Mouse (Mus musculus): ENCODE results near the gene Hsp90aa1. TPM values are rescaled to one million over a fixed set of nuclear protein-coding genes. Genes with fewer than 3 reads are reported as not detected.

The Hsp90aa1 gene
- polyA plus RNA-seq, 1 experiment from 2014 or later = 698 TPM

DNA sequence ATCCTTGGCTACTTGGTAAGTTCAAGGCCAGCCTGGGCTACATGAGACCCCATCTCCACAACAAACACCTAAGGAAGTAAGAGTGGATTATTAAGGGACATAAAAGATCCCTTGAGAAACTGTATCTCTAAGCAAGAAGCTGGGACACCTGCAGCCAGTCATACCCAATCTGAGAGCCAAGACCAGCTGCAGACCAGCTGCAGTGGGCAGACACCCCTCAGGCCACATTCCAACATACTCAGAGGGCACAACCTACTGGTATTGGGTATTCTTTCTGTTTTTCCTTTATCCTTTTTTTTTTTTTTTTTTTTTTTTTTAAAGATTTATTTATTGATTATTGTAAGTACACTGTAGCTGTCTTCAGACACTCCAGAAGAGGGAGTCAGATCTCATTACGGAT, 18.9 kb downstream of the Hsp90aa1 start:
- H3K36me3 ChIP-seq = peaks cover 18% of the 10 kb centered on the region
- H3K4me3 ChIP-seq = no peak overlapping the region
- no peak overlapping the region for H3K9ac ChIP-seq
- H3K9me3 ChIP-seq = no peaks in the 10 kb centered on the region
- no peaks in the 10 kb centered on the region for H3K27me3 ChIP-seq (replicated peaks)
- peaks cover 28% of the 10 kb centered on the region for H3K4me1 ChIP-seq
- no peak overlapping the region for H3K27ac ChIP-seq (replicated peaks)
- H3K4me2 ChIP-seq = no peak overlapping the region
- ATAC-seq (ENCODE audit: extremely low read depth, insufficient number of reproducible peaks, low FRiP score, low TSS enrichment) = no peak
- no CpG with 5 or more reads among the region's 1 CpGs for WGBS

DNA sequence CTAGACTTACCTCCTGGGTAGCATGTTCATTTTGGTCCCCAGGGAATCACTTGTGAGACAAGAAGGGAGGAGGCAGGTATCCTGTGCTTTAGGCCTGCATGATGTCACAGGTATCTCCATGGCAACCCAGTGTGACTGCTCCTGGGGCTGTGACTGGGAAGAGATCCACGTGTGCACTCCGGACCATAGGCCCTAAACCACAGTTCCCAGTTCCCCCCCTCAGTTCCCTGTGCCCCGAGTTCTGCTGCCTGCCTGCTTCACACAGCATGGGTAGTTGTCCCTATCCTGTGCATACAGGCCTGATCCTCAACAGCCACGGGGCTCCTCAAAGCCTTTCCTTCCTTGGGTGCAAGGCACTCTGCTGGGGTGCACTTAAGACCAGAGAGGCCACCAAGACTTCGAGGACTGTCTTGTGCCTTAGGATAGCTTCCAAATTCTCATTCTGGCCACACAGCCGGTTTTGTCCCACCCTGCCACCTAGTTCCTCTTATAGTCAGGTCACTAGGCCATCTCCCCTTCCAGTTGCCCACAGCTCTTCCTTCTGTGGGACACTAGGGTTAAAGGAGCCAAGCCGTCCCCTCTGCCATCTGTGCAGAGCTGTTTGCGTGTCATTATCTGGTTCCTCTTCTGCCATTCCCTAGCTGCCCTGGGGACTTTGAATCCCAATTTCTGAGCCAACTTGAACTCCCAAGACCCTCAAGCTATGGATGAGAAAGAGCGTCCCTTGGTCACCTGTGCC, 19.8 kb downstream of the Hsp90aa1 start, which contains the start of gene 1700001K19Rik:
1700001K19Rik (minus strand) TSS at position 59 of the 739 bp plus-strand sequence.
- H3K36me3 ChIP-seq = peaks cover 14% of the 10 kb centered on the region
- ATAC-seq (ENCODE audit: extremely low read depth, insufficient number of reproducible peaks, low FRiP score, low TSS enrichment) = 0 out of 2 replicates have a peak, but pooled peaks have one; percentile 5
- no peaks in the 10 kb centered on the region for H3K9me3 ChIP-seq
- no peaks in the 10 kb centered on the region for H3K27me3 ChIP-seq (replicated peaks)
- H3K9ac ChIP-seq = no peak within 1 kb of the TSS
- no peak within 1 kb of the TSS for H3K27ac ChIP-seq (replicated peaks)
- H3K4me3 ChIP-seq = no peak within 1 kb of the TSS
- no peak within 1 kb of the TSS for H3K4me2 ChIP-seq
- WGBS = 67% methylated on average over 9 of the region's 9 CpGs
- H3K4me1 ChIP-seq = peaks cover 20% of the 10 kb centered on the region

DNA sequence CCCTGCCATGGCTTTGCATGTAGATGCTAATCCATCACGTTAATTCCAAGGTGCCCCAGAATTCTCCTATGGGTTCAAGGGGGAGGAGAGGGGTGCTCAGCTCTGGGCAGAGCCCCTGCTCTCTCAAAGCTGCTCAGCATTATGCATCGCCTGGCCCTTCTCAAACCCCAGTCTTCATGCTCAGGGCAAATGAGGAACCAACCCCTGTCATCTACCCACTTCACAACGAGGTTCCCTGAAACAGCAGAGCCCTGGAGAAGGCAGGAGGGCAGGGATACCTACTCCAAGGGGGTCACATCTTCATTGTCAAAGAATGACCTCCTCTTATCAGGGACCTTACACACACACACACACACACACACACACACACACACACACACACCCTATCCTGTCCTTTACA, 20.6 kb downstream of the Hsp90aa1 start:
- no peaks in the 10 kb centered on the region for H3K27me3 ChIP-seq (replicated peaks)
- H3K4me2 ChIP-seq = no peak overlapping the region
- H3K9me3 ChIP-seq = no peaks in the 10 kb centered on the region
- no peak overlapping the region for H3K4me3 ChIP-seq
- H3K27ac ChIP-seq (replicated peaks) = no peak overlapping the region
- no peak overlapping the region for H3K9ac ChIP-seq
- H3K4me1 ChIP-seq = peaks cover 13% of the 10 kb centered on the region
- H3K36me3 ChIP-seq = peaks cover 11% of the 10 kb centered on the region
- ATAC-seq (ENCODE audit: extremely low read depth, insufficient number of reproducible peaks, low FRiP score, low TSS enrichment) = no peak
- 45% methylated on average over 3 of the region's 3 CpGs for WGBS

DNA sequence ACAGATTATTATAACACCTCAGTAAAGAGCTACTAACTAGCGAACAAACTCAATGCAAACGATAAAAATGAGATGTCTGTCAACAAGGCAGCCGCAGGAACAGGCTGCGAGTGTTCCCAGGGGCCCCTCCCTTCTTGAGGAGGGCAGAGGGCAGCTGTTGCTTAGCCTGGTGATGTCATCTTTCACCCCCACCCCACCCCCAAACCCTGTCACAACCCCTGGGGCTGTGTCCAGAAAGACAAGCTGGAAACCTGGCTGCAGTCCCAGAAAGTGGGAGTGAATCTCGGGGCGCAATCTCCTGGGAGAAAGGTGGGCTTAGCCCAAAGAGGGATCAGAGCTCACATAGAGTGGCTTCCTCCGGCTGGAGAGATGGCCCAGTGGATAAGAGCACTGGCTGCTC, 21.3 kb downstream of the Hsp90aa1 start:
- no peak for ATAC-seq (ENCODE audit: extremely low read depth, insufficient number of reproducible peaks, low FRiP score, low TSS enrichment)
- Histone ChIP-seq H3K9ac (no peak overlapping the region), H3K27ac (replicated peaks) (no peak overlapping the region), H3K4me3 (no peak overlapping the region), H3K9me3 (no peaks in the 10 kb centered on the region), H3K27me3 (replicated peaks) (no peaks in the 10 kb centered on the region), H3K4me2 (no peak overlapping the region), H3K36me3 (peaks cover 4% of the 10 kb centered on the region; the same call in 1 of the 2 replicates), H3K4me1 (peaks cover 13% of the 10 kb centered on the region)
- WGBS = 29% methylated on average over 7 of the region's 7 CpGs

DNA sequence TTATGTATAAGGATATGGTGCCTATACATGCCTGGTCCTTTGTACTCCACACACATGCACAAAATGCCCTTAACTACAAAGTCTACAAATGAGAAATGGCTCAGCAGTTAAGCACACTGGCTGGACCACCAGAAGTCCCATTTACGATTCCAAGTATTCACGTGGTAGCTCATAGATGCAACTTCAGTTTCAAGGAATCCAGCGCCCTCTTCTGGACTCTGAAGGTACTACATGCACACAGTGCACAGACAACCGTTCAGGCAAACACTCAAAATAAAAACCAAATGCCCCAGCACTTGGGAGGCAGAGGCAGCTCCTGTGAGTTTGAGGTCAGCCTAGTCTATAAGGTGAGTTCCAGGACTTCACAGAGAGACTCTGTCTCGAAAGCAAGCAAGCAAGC, 28.3 kb downstream of the Hsp90aa1 start:
- WGBS = 49% methylated on average over 5 of the region's 5 CpGs
- Histone ChIP-seq H3K36me3 (peaks cover 18% of the 10 kb centered on the region), H3K27me3 (replicated peaks) (no peaks in the 10 kb centered on the region), H3K4me1 (no peaks in the 10 kb centered on the region), H3K27ac (replicated peaks) (no peak overlapping the region), H3K4me3 (no peak overlapping the region), H3K9me3 (no peaks in the 10 kb centered on the region), H3K4me2 (no peak overlapping the region), H3K9ac (no peak overlapping the region)
- no peak for ATAC-seq (ENCODE audit: extremely low read depth, insufficient number of reproducible peaks, low FRiP score, low TSS enrichment)

DNA sequence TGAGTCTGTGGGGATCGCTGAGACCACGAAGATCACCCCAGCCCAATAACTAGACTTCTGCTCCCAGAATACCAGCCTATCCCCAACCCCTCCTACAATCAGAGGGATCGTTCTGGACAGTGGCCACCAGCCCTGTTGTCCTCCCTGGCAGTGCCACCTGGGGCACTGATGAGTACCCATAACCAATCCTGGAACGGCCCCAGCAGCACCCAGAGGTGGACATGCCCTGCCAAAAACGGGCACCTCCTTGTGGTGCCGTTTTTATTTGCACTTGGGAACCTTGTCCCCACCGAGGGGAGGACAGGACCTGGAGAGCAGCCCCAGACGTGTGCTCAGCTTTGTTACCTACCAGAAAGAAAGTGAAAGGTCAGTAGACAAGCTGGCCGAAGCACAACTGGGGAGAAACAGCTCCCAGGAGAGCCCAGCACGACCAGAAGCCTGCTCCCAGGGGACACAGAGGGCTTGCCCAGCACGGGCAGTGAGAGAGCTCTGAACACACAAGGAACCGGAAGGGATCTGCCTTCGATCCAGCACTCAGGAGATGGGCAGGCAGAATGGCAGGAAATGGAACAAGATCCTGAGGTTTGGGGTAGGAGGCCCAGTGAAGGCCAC, 35.0 kb downstream of the Hsp90aa1 start:
- H3K27me3 ChIP-seq (replicated peaks) = no peaks in the 10 kb centered on the region
- H3K27ac ChIP-seq (replicated peaks) = no peak overlapping the region
- H3K4me3 ChIP-seq = no peak overlapping the region
- H3K9me3 ChIP-seq = no peaks in the 10 kb centered on the region
- ATAC-seq (ENCODE audit: extremely low read depth, insufficient number of reproducible peaks, low FRiP score, low TSS enrichment) = no peak; the same call in 1 of the 2 replicates
- H3K36me3 ChIP-seq = peaks cover 85% of the 10 kb centered on the region
- H3K4me2 ChIP-seq = no peak overlapping the region
- WGBS = 86% methylated on average over 13 of the region's 13 CpGs
- no peak overlapping the region for H3K9ac ChIP-seq
- no peaks in the 10 kb centered on the region for H3K4me1 ChIP-seq

DNA sequence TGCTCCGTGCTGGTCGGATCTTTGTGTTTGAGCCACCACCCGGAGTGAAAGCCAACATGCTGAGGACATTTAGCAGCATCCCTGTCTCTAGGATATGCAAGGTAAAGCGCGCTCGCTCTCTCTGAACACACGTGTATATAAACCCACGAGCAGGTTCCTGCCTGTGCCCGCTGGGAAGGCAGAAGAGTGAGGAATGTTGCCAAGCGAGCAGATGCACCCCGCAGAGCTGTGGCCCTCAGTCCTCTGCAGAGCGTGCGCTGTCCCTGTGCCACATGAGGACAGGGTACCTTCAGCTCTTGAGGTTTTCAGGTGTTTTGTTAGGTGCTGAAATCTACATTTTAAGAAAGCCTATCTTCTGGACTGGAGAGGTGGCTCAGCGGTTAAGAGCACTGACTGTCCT, 40.8 kb downstream of the Hsp90aa1 start:
- Histone ChIP-seq H3K4me1 (no peaks in the 10 kb centered on the region), H3K4me2 (no peak overlapping the region), H3K9ac (no peak overlapping the region), H3K4me3 (no peak overlapping the region), H3K9me3 (no peaks in the 10 kb centered on the region), H3K27ac (replicated peaks) (no peak overlapping the region), H3K36me3 (peaks cover 100% of the 10 kb centered on the region), H3K27me3 (replicated peaks) (no peaks in the 10 kb centered on the region)
- WGBS = 95% methylated on average over 14 of the region's 14 CpGs
- no peak for ATAC-seq (ENCODE audit: extremely low read depth, insufficient number of reproducible peaks, low FRiP score, low TSS enrichment)

DNA sequence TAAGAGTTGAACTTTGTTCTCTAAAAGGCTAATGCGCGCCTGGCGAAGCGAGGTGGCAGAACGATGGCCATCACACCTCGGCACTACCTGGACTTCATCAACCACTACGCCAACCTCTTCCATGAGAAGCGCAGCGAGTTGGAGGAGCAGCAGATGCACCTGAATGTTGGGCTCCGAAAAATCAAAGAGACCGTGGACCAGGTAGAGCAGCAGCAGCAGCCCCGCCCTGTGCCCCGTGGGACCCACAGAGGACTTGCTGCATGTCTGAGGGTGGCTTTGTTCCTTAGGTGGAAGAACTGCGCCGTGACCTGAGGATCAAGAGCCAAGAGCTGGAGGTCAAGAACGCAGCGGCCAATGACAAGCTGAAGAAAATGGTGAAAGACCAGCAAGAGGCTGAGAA, 51.1 kb downstream of the Hsp90aa1 start:
- Histone ChIP-seq H3K36me3 (peaks cover 97% of the 10 kb centered on the region), H3K9me3 (no peaks in the 10 kb centered on the region), H3K4me1 (no peaks in the 10 kb centered on the region), H3K27me3 (replicated peaks) (no peaks in the 10 kb centered on the region), H3K4me2 (no peak overlapping the region), H3K9ac (no peak overlapping the region), H3K4me3 (no peak overlapping the region), H3K27ac (replicated peaks) (no peak overlapping the region)
- no peak for ATAC-seq (ENCODE audit: extremely low read depth, insufficient number of reproducible peaks, low FRiP score, low TSS enrichment)
- WGBS = 96% methylated on average over 17 of the region's 17 CpGs

DNA sequence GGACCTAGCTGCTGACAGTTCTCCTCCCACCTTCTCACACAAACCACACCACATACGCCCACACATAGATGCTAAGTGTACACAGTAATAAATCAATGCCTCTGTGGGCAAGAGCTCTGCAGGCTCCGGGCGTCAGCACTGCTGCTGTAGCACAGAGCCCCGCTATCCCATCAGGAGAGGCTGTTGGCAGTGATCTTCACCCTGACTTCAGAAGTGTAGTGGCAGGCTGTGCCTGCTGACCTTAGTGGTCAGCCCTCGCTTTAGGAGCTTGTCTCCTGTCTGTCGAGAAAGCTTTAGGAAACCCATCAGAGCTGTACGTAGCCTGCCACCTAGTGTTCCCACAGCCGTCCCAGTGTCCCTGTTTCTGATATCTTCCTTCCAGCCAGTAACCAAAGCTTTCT, 52.3 kb downstream of the Hsp90aa1 start:
- 79% methylated on average over 8 of the region's 8 CpGs for WGBS
- no peaks in the 10 kb centered on the region for H3K4me1 ChIP-seq
- no peak overlapping the region for H3K9ac ChIP-seq
- no peak overlapping the region for H3K27ac ChIP-seq (replicated peaks)
- H3K4me2 ChIP-seq = no peak overlapping the region
- ATAC-seq (ENCODE audit: extremely low read depth, insufficient number of reproducible peaks, low FRiP score, low TSS enrichment) = no peak
- no peak overlapping the region for H3K4me3 ChIP-seq
- peaks cover 97% of the 10 kb centered on the region for H3K36me3 ChIP-seq
- no peaks in the 10 kb centered on the region for H3K27me3 ChIP-seq (replicated peaks)
- H3K9me3 ChIP-seq = no peaks in the 10 kb centered on the region

Small RNA genes within 50 kb of the gene (microRNA-seq; reads per million reads assigned to microRNA genes)
- not detected for gene Gm27299

Other genes with a start within 250 kb of the Hsp90aa1 start
- 41.7 and 42.0 TPM in 2 replicates for gene Dync1h1, start 101.3 kb downstream of the Hsp90aa1 start, polyA plus RNA-seq (2015; fragmentation: Nextera tagmentation; extraction: Ambion mirVana)
- not detected in 2 replicates for gene 1700001K19Rik, start 20.1 kb downstream of the Hsp90aa1 start, polyA plus RNA-seq (2015; fragmentation: Nextera tagmentation; extraction: Ambion mirVana)
- gene Wdr20, start 35.2 kb upstream of the Hsp90aa1 start, polyA plus RNA-seq (2015; fragmentation: Nextera tagmentation; extraction: Ambion mirVana) = 14.3 and 14.5 TPM in 2 replicates
- 2.7 and 3.5 TPM in 2 replicates for gene Mok, start 138.2 kb upstream of the Hsp90aa1 start, polyA plus RNA-seq (2015; fragmentation: Nextera tagmentation; extraction: Ambion mirVana)
- gene Zfp839, start 147.5 kb upstream of the Hsp90aa1 start, polyA plus RNA-seq (2015; fragmentation: Nextera tagmentation; extraction: Ambion mirVana) = 4.1 and 4.3 TPM in 2 replicates
- 59.8 and 66.2 TPM in 2 replicates for gene Cinp, start 186.4 kb upstream of the Hsp90aa1 start, polyA plus RNA-seq (2015; fragmentation: Nextera tagmentation; extraction: Ambion mirVana)
- 2.2 and 2.9 TPM in 2 replicates for gene Tecpr2, start 186.5 kb upstream of the Hsp90aa1 start, polyA plus RNA-seq (2015; fragmentation: Nextera tagmentation; extraction: Ambion mirVana)

Measured in heart, embryonic 13.5 days (tissue).